Comparison of ENCODE assay signal across 33 mouse cellular contexts in genomic region chr11:53664091-53664490, GRCm38 (mm10). TPM values are rescaled to one million over a fixed set of nuclear protein-coding genes. Genes with fewer than 3 reads are reported as not detected.
DNase-seq lines count a peak whose midpoint lies in the region; ATAC-seq and TF ChIP-seq lines count a peak whose summit lies in the region.
"Had no signal": no experiment of that assay in that cellular context is flagged by ENCODE, and none has a peak within 500 bp of the region (broad histone marks: within the 10 kb centered on the region; RNA-seq: fewer than 3 reads in every experiment).

No protein-coding gene starts in this region.

- H3K4me1 ChIP-seq in liver, adult 2 months (ENCODE audit: control insufficient read depth, insufficient read depth, low read length) = no peaks in the 10 kb centered on the region
- no peaks in the 10 kb centered on the region for H3K4me1 ChIP-seq in forebrain, embryonic 12.5 days
- H3K4me1 ChIP-seq: embryonic facial prominence, embryonic 12.5 days; embryonic facial prominence, embryonic 15.5 days; forebrain, embryonic 15.5 days; hindbrain, embryonic 10.5 days; hindbrain, embryonic 13.5 days had no signal

- TF ChIP-seq POLR2A in liver, adult 2 months (IDR thresholded peaks at IDR 0.05; ENCODE audit: extremely low read depth, insufficient read depth, low read length) = no peak

- H3K79me2 ChIP-seq in liver, adult 2 months (ENCODE audit: control insufficient read depth, insufficient read depth, low read length) = 0 out of 2 replicates have a peak, but pooled peaks cover 2% of the 10 kb centered on the region

- 70% methylated on average over 5 of the region's 5 CpGs for WGBS in liver, adult 2 months
- 91% methylated on average over 5 of the region's 5 CpGs for WGBS in forebrain, embryonic 12.5 days

- peak overlapping the region; percentile 70 for H3K27ac ChIP-seq in layer of hippocampus, adult 2 months
- no peak overlapping the region for H3K27ac ChIP-seq in liver, adult 2 months (replicated peaks; ENCODE audit: insufficient read depth, low read depth, low read length)
- no peak overlapping the region for H3K27ac ChIP-seq in forebrain, embryonic 12.5 days
- H3K27ac ChIP-seq: embryonic facial prominence, embryonic 12.5 days; embryonic facial prominence, embryonic 15.5 days; forebrain, embryonic 15.5 days; gastrocnemius, adult 2 months; heart, embryonic 15.5 days; hindbrain, embryonic 10.5 days; hindbrain, embryonic 13.5 days had no signal

- H3K9me3 ChIP-seq in forebrain, embryonic 12.5 days = no peaks in the 10 kb centered on the region
- H3K9me3 ChIP-seq: embryonic facial prominence, embryonic 12.5 days; embryonic facial prominence, embryonic 15.5 days; forebrain, embryonic 15.5 days; G1E; heart, embryonic 12.5 days; heart, embryonic 15.5 days; hindbrain, embryonic 10.5 days; hindbrain, embryonic 13.5 days had no signal

- peaks cover 25% of the 10 kb centered on the region for H3K36me3 ChIP-seq in liver, adult 2 months (ENCODE audit: control insufficient read depth, insufficient read depth, low read length)
- H3K36me3 ChIP-seq in forebrain, embryonic 12.5 days (replicated peaks) = peaks cover 21% of the 10 kb centered on the region

- H3K4me3 ChIP-seq in layer of hippocampus, adult 2 months = no peak overlapping the region
- no peak overlapping the region for H3K4me3 ChIP-seq in liver, adult 2 months (ENCODE audit: insufficient read depth, low read depth, low read length)
- H3K4me3 ChIP-seq in forebrain, embryonic 12.5 days (replicated peaks) = no peak overlapping the region
- H3K4me3 ChIP-seq: embryonic facial prominence, embryonic 12.5 days; embryonic facial prominence, embryonic 15.5 days; forebrain, embryonic 15.5 days; gastrocnemius, adult 2 months; heart, embryonic 12.5 days; heart, embryonic 15.5 days; hindbrain, embryonic 10.5 days; hindbrain, embryonic 13.5 days had no signal

- H3K27me3 ChIP-seq in liver, adult 2 months (ENCODE audit: control insufficient read depth, insufficient read depth, low read length) = no peaks in the 10 kb centered on the region
- no peaks in the 10 kb centered on the region for H3K27me3 ChIP-seq in forebrain, embryonic 12.5 days
- H3K27me3 ChIP-seq: CH12.LX; embryonic facial prominence, embryonic 12.5 days; embryonic facial prominence, embryonic 15.5 days; forebrain, embryonic 15.5 days; heart, embryonic 12.5 days; heart, embryonic 15.5 days; hindbrain, embryonic 13.5 days; Patski had no signal

- H3K4me2 ChIP-seq in forebrain, embryonic 12.5 days = no peak overlapping the region
- H3K4me2 ChIP-seq: embryonic facial prominence, embryonic 12.5 days; embryonic facial prominence, embryonic 15.5 days; forebrain, embryonic 15.5 days; heart, embryonic 12.5 days; heart, embryonic 15.5 days; hindbrain, embryonic 13.5 days had no signal

- no peak for DNase-seq in layer of hippocampus, adult 2 months (ENCODE audit: low spot score in 2 of 2)
- no peak for DNase-seq in layer of hippocampus, adult 11-12 months (ENCODE audit: low spot score)
- DNase-seq in liver, adult 2 months (ENCODE audit: extremely low read depth, low read depth, low spot score) = peak; percentile 41
- no peak for DNase-seq in liver
- peak; percentile 41 for DNase-seq in brain, adult 2 months (ENCODE audit: low read depth, low spot score)
- DNase-seq: adrenal gland, postnatal 10 days; adrenal gland, postnatal 36 days; B cell, adult 2 months; cerebellum, adult 11 months; cerebellum, adult 2 months; cerebellum, adult 9-11 months; cerebellum, postnatal 25 days; gastrocnemius, adult 2 months; gastrocnemius, postnatal 14 days; heart, adult 18-20 months; heart, postnatal 10 days; heart, postnatal 36 days had no signal

- H3K9ac ChIP-seq in liver, adult 2 months (ENCODE audit: low read depth, low read length) = no peak overlapping the region
- H3K9ac ChIP-seq in forebrain, embryonic 12.5 days = no peak overlapping the region
- H3K9ac ChIP-seq: embryonic facial prominence, embryonic 12.5 days; embryonic facial prominence, embryonic 15.5 days; forebrain, embryonic 15.5 days; heart, embryonic 12.5 days; heart, embryonic 15.5 days; hindbrain, embryonic 13.5 days had no signal

- TF ChIP-seq CTCF in layer of hippocampus, adult 2 months (conservative IDR thresholded peaks at IDR 0.05) = no peak
- TF ChIP-seq CTCF in liver, adult 2 months (IDR thresholded peaks at IDR 0.05; ENCODE audit: low read depth, low read length) = no peak

- no peak for ATAC-seq in forebrain, embryonic 12.5 days (ENCODE audit: low FRiP score)
- ATAC-seq: forebrain, embryonic 15.5 days; hindbrain, embryonic 16.5 days; Patski had no signal

RNA-seq across cellular contexts. Expression of gene Il13, which starts 29.6 kb away (rescaled TPM):
- not detected for total RNA-seq in layer of hippocampus, adult 2 months (2021)
- total RNA-seq in liver, adult 2 months (2014; rRNA removed) = not detected in 2 replicates
- not detected in 2 replicates for polyA plus RNA-seq in liver, adult 2 months (2012; rRNA removed)
- polyA plus RNA-seq in forebrain, embryonic 12.5 days (2016; fragmentation: Nextera tagmentation; extraction: Ambion mirVana) = not detected in 2 replicates
- total RNA-seq: adrenal gland, adult 18-20 months; adrenal gland, postnatal 10 days; adrenal gland, postnatal 36 days; common myeloid progenitor, adult 5-6 weeks; gastrocnemius, adult 2 months; gastrocnemius, postnatal 14 days; heart, adult 18-20 months; heart, postnatal 10 days; heart, postnatal 36 days had no signal
- polyA plus RNA-seq: cerebellum, adult 2 months; embryonic facial prominence, embryonic 12.5 days; embryonic facial prominence, embryonic 15.5 days; forebrain, embryonic 11.5 days; forebrain, embryonic 15.5 days; G1E; heart, embryonic 12.5 days; heart, embryonic 15.5 days; hindbrain, embryonic 10.5 days; hindbrain, embryonic 13.5 days; hindbrain, embryonic 16.5 days; Patski had no signal

RNA-seq across cellular contexts. Expression of gene Rad50, which starts 43.0 kb away (rescaled TPM):
- total RNA-seq in layer of hippocampus, adult 2 months (2021) = 10 to 100 TPM; 13.0 to 13.7 TPM
- total RNA-seq in liver, adult 2 months (2014; rRNA removed) = 4.9 and 5.4 TPM in 2 replicates
- 1.2 and 1.7 TPM in 2 replicates for polyA plus RNA-seq in liver, adult 2 months (2012; rRNA removed)
- 23.4 and 24.6 TPM in 2 replicates for polyA plus RNA-seq in forebrain, embryonic 12.5 days (2016; fragmentation: Nextera tagmentation; extraction: Ambion mirVana)

RNA-seq across cellular contexts. Expression of gene Il4, which starts 45.6 kb away (rescaled TPM):
- total RNA-seq in layer of hippocampus, adult 2 months (2021) = not detected
- total RNA-seq in liver, adult 2 months (2014; rRNA removed) = not detected in 2 replicates
- 0.17 TPM in 1 of 2 replicates, not detected in the other for polyA plus RNA-seq in liver, adult 2 months (2012; rRNA removed)
- polyA plus RNA-seq in forebrain, embryonic 12.5 days (2016; fragmentation: Nextera tagmentation; extraction: Ambion mirVana) = 1.4 and 2.6 TPM in 2 replicates
- total RNA-seq: adrenal gland, adult 18-20 months; adrenal gland, postnatal 10 days; adrenal gland, postnatal 36 days; gastrocnemius, adult 2 months; gastrocnemius, postnatal 14 days; heart, adult 18-20 months; heart, postnatal 10 days; heart, postnatal 36 days had no signal
- polyA plus RNA-seq: cerebellum, adult 2 months; gonadal fat pad, adult 2 months had no signal

RNA-seq across cellular contexts. Expression of gene Il5, which starts 56.5 kb away (rescaled TPM):
- not detected for total RNA-seq in layer of hippocampus, adult 2 months (2021)
- 0.09 TPM in 1 of 2 replicates, not detected in the other for total RNA-seq in liver, adult 2 months (2014; rRNA removed)
- not detected in 2 replicates for polyA plus RNA-seq in liver, adult 2 months (2012; rRNA removed)
- polyA plus RNA-seq in forebrain, embryonic 12.5 days (2016; fragmentation: Nextera tagmentation; extraction: Ambion mirVana) = not detected in 2 replicates
- total RNA-seq: adrenal gland, adult 18-20 months; adrenal gland, postnatal 10 days; adrenal gland, postnatal 36 days; CH12.LX; common myeloid progenitor, adult 5-6 weeks; gastrocnemius, adult 2 months; gastrocnemius, postnatal 14 days; heart, adult 18-20 months; heart, postnatal 10 days; heart, postnatal 36 days had no signal
- polyA plus RNA-seq: embryonic facial prominence, embryonic 12.5 days; embryonic facial prominence, embryonic 15.5 days; forebrain, embryonic 11.5 days; forebrain, embryonic 15.5 days; G1E; gonadal fat pad, adult 2 months; heart, embryonic 12.5 days; heart, embryonic 15.5 days; hindbrain, embryonic 10.5 days; hindbrain, embryonic 13.5 days; hindbrain, embryonic 16.5 days; Patski had no signal

Comparison
In these comparisons a context has a peak if more than half of its experiments do, and no peak if none do; other contexts are left out.
1. DNase-seq: peak in liver, adult 2 months (single experiment) and brain, adult 2 months (single experiment); none in layer of hippocampus, adult 2 months (0 of 2), layer of hippocampus, adult 11-12 months (single experiment) and liver (single experiment).